Mouse (Mus musculus) layer of hippocampus, adult 2 months (tissue): ENCODE results near the gene Rab5b. TPM values are rescaled to one million over a fixed set of nuclear protein-coding genes. Genes with fewer than 3 reads are reported as not detected.
"Not testable (repeated sequence)": the region's sequence is repeated elsewhere in the genome, so short reads cannot be mapped to it uniquely, and the experiment has no call there.

ENCODE experiments used
- DNase-seq, 2 experiments: peaks; one replicate each; pipeline ENCODE4 v3.0.0; 2022; ENCODE audit warnings: low spot score in 2 of 2
- H3K27ac ChIP-seq: fragments of 200-600 bp; 2 replicates; pipeline ENCODE4 v1.8.1; 2022
- H3K4me3 ChIP-seq: fragments of 200-600 bp; 2 replicates; pipeline ENCODE4 v1.8.1; 2022; ENCODE audit warnings: mild to moderate bottlenecking
- CTCF ChIP-seq: fragments of 200-600 bp; conservative IDR thresholded peaks from 2 replicates; pipeline ENCODE4 v1.8.1; 2022; ENCODE audit warnings: antibody characterized with exemption, mild to moderate bottlenecking, moderate library complexity
- long read RNA-seq, 2 experiments: library from polyadenylated mRNA; stranded (forward); transcript quantifications; one replicate each; pipeline ENCODE4 v2.0.0; 2021; ENCODE audit warnings: borderline mapping rate in 2 of 2
- total RNA-seq, 2 experiments: library from RNA; stranded (reverse); gene quantifications; 2 replicates each; pipeline ENCODE4 v1.2.3; 2021

Rab5b gene
- total RNA-seq: 100 to 1,000 TPM; 126 to 134 TPM
- long read RNA-seq, experiment 1, transcript Rab5b-201 (6 exons, 3,180 nt): major isoform, 55 of 74 reads
- long read RNA-seq, experiment 1, partial matches to known transcripts: 1 of 74 reads
- long read RNA-seq, experiment 1, other reads (novel, unspliced or antisense): 15 of 74 reads
- long read RNA-seq, experiment 2, transcript Rab5b-201 (6 exons, 3,180 nt): major isoform, 55 of 85 reads
- long read RNA-seq, experiment 2, partial matches to known transcripts: 0 of 85 reads
- long read RNA-seq, experiment 2, other reads (novel, unspliced or antisense): 30 of 85 reads

DNA sequence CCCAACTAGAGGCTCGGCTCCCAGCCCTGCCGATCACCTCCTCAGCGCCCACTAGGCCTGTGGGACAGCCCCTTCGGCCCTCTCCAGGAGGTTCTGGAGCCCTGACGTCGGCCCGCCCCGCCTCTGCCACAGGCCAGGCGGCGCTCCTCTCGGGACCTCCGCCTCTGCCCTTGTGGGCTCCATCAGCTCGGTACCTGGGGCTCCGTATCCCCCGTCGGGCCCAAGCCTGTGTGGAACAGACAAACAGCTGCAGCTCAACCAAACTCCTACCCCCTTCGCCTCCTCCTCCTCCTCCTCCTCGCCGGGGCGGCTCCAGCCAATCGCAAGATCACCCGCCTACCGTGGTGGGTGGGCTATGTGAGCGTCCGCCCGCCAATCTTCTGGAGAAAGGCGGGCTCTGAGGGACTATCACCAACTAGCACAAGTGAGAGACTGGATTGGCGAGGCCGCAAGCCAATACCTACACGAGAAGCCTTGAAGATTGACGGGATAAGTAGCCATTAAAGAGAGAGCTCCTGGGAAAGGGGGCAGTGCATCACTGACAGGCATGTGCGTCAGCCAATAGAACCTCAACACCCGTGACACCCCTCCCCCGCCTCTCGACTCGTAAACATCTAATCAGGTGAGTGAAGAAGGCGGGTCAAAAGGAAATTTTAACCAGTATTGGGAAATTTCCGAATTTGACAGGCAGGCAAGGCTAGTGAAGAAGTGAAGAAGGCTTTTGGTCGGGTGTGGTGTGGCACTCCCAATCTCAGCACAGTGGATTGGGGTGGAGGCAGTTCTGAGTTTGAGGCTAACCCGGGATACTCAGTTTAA is at the start of gene Rab5b:
TSS of gene Rab5b (minus strand) at position 273 of the 816 bp plus-strand sequence.
- TF ChIP-seq CTCF: peak; percentile 13; the same call in 1 of the 2 replicates
- DNase-seq: peak; percentile 98 to 100
- H3K4me3 ChIP-seq: peak within 1 kb of the TSS; percentile 90
- peak within 1 kb of the TSS; percentile 98 for H3K27ac ChIP-seq

GRCm38 (mm10) chr10:128744680-128745601 is 48.9 kb upstream of the Rab5b start, which contains the start of gene Dgka:
Dgka (minus strand) TSS chr10:128744855.
- peak; percentile 73 for TF ChIP-seq CTCF
- peak within 1 kb of the TSS; percentile 89 for H3K4me3 ChIP-seq
- H3K27ac ChIP-seq: peak within 1 kb of the TSS; percentile 85
- DNase-seq: no peak

DNA sequence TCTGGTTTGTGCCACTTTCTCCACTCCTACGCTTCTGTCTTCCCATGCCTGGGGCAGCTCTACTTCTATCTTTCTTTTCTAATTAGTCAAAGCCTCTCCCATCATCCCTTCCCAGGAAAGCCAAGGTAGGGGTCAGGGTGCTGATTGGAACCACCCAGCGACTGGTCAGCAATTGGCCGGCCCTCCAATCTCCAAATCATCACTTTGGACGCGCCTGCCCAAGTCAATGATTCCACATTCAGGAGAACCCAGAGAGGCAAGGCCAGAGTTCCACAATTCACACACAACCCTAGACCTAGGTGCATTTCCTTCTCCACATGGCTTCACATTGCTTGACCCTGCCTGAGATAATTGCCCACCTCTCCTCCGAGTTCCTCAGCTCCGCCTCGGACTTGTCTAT is 48.1 kb upstream of the Rab5b start:
- no peak for DNase-seq
- no peak for TF ChIP-seq CTCF
- peak overlapping the region; percentile 89 for H3K4me3 ChIP-seq
- peak overlapping the region; percentile 85 for H3K27ac ChIP-seq

- H3K27ac ChIP-seq: peak overlapping the region; percentile 85
- no peak for TF ChIP-seq CTCF
- peak in 1 of 2 experiments; percentile 12 for DNase-seq
- H3K4me3 ChIP-seq: peak overlapping the region; percentile 89
Observed at GRCm38 (mm10) chr10:128743791-128744191, 47.7 kb upstream of the Rab5b start.

DNA sequence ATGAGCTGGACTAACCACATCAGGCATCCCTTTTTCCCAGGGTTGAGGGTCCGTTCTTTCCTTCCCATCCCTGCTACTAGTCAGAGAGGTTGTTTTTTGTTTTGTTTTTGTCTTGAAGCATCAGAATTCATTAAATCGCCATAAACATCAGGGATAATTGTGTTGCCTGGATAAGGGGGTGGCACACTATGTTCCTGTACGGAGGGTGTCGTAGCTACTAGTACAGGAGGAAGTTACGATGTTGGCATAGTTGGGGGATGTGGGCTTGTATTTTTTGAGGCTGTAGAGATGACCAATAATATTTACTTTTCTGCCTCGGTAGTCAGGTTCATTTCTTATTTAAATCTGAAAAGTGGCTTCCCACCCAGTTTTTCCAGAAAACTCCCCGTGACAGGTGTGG is 47.2 kb upstream of the Rab5b start:
- H3K27ac ChIP-seq: peak overlapping the region; percentile 85
- no peak for TF ChIP-seq CTCF
- no peak for DNase-seq

DNA sequence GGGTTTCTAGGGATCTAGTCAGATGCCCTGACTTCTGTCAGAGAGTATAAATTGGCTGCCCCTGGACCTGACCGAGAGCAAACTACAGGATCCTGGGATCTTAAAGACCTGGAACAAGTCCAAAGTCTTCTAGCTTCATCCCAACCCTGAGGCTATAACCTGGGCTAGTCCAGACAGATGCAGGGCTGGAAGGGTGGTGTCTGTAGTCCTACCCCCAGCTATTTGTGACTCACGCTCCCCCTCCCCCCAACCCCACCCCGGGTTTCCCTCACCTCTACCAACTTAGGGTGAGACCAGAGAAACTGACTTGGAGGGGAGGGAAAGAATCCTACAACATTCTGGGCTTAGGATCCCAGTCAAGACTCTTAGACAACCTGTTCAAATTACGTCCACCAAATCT is 46.6 kb upstream of the Rab5b start:
- H3K4me3 ChIP-seq: peak overlapping the region; percentile 89
- no peak for TF ChIP-seq CTCF
- no peak overlapping the region for H3K27ac ChIP-seq
- DNase-seq: no peak

More for the DNA sequence above, 47.2 kb upstream of the Rab5b start:
- peak overlapping the region; percentile 89 for H3K4me3 ChIP-seq

DNA sequence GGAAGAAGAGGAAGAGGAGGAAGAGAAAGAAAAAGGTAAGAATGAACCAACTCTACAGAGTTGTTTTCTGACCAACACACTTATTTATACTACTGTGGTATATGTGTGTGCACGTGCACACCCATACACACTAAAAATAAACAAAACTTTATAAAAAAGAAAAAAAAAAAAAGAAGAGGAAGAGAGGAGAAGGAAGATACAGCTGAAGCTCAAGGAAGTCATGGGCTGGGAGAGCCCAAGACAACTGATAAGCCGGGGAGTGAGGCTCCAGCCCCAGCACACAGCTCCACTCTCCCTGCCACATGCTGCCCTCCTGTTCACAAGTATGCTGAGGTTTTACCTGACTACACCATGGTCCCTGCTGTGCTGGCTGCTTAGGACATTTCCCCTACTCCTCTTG is 44.2 kb upstream of the Rab5b start:
- no peak for DNase-seq
- Histone ChIP-seq H3K27ac (no peak overlapping the region), H3K4me3 (no peak overlapping the region)
- no peak for TF ChIP-seq CTCF

DNA sequence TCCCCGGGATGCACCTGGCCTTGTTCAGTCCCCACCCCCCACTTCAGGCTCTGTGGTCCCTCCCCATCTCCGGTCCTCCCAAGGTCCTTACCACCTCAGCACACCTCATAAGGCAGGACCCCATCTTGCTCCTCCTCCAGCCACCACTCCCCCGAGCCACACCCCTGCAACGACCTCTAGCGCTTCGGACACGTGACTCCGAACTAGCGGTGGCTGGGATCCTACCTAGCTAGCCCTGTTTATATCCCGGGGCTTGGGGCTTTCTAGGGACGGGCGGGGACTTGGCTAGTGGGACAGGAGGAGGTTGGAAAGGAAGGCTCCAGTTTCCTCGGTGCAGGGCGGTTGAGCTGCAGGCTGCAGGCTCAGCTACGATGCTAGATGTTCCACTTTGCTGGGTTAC is 41.4 kb upstream of the Rab5b start:
- DNase-seq: no peak
- Histone ChIP-seq H3K4me3 (peak overlapping the region; percentile 42), H3K27ac (no peak overlapping the region)
- no peak for TF ChIP-seq CTCF

DNA sequence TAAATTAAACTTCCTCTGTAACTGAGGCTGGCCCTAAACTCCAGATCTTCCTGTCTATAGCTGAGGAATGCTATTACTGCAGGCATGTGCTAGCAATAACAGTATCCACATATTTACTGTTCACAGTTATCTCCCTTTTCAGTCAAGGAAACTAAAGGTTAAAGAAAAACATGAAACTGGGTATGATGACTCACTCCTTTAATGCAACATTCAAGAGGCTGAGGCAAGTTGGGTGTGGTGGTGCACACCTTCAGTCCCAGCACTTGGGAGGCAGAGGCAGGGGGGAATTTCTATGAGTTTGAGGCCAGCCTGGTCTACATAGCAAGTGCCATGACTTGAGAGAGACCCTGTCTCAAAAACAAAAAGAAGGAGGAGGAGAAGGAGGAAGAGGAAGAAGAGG is 35.9 kb upstream of the Rab5b start:
- DNase-seq: no peak
- no peak for TF ChIP-seq CTCF
- Histone ChIP-seq H3K4me3 (no peak overlapping the region), H3K27ac (no peak overlapping the region)

- Histone ChIP-seq H3K4me3 (no peak overlapping the region), H3K27ac (no peak overlapping the region)
- TF ChIP-seq CTCF: peak; percentile 97
Observed at GRCm38 (mm10) chr10:128731002-128731433, 35.0 kb upstream of the Rab5b start.

GRCm38 (mm10) chr10:128728059-128728458 is 32.0 kb upstream of the Rab5b start:
- DNase-seq: no peak
- no peak for TF ChIP-seq CTCF
- no peak overlapping the region for H3K27ac ChIP-seq
- H3K4me3 ChIP-seq: no peak overlapping the region

More at GRCm38 (mm10) chr10:128731002-128731433, 35.0 kb upstream of the Rab5b start:
- peak; percentile 46 to 70 for DNase-seq

DNA sequence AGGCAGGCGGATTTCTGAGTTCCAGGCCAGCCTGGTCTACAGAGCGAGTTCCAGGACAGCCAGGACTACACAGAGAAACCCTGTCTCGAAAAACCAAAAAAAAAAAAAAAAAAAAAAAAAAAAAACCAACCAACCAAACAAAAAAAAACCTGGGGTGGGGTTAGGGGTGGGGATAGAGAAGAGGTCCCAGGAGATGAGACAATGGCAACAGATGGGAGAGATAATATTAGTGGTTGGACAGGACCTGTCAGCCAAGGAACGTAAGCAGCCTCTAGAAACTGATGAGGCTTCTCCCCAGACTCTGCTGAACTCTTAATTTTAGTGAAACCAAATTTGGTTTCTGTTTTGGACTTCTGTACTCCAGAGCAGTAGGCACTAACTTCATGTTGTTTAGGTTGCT is 29.4 kb upstream of the Rab5b start:
- not testable (repeated sequence) for DNase-seq, H3K4me3 ChIP-seq, H3K27ac ChIP-seq
